Mouse (Mus musculus): Measurements from ENCODE around the gene Slc25a4.

GRCm38 (mm10) chr8:46257921-46258682 is 47.0 kb upstream of the Slc25a4 start:
- TF ChIP-seq CTCF (IDR thresholded peaks at IDR 0.05; ENCODE audit: low read depth, low read length) (no peak), GATA1 (IDR thresholded peaks at IDR 0.05; ENCODE audit: borderline replicate concordance, low read length) (no peak)
